Mouse (Mus musculus): ENCODE measurements around the gene Ocel1. TPM values are rescaled to one million over a fixed set of nuclear protein-coding genes. Genes with fewer than 3 reads are reported as not detected.
A peak's percentile ranks its signal among the peaks of the same experiment; 100 is the strongest.
"Not testable (repeated sequence)": the region's sequence is repeated elsewhere in the genome, so short reads cannot be mapped to it uniquely, and the experiment has no call there.

Ocel1 gene
- 8.0 and 8.1 TPM in 2 replicates for total RNA-seq (2014; rRNA removed)
- 9.2 and 17.1 TPM in 2 replicates for polyA plus RNA-seq (2012; rRNA removed)

GRCm38 (mm10) chr8:71371236-71371848 lies at the start of gene Ocel1:
Gene Ocel1 (plus strand): TSS chr8:71371298.
- WGBS, result under 1% methylated on average over 68 of the region's 68 CpGs

GRCm38 (mm10) chr8:71322939-71323338 lies 48.2 kb upstream of the Ocel1 start:
- Histone ChIP-seq H3K9ac (ENCODE audit: low read depth, low read length) (no peak overlapping the region), H3K36me3 (ENCODE audit: control insufficient read depth, insufficient read depth, low read length) (peaks cover 11% of the 10 kb centered on the region; the same call in 1 of the 2 replicates), H3K4me1 (ENCODE audit: control insufficient read depth, insufficient read depth, low read length) (no peaks in the 10 kb centered on the region), H3K27ac (replicated peaks; ENCODE audit: insufficient read depth, low read depth, low read length) (no peak overlapping the region), H3K4me3 (ENCODE audit: insufficient read depth, low read depth, low read length) (no peak overlapping the region), H3K79me2 (ENCODE audit: control insufficient read depth, insufficient read depth, low read length) (no peaks in the 10 kb centered on the region), H3K27me3 (ENCODE audit: control insufficient read depth, insufficient read depth, low read length) (no peaks in the 10 kb centered on the region)
- WGBS, result 87% methylated on average over 3 of the region's 3 CpGs
- DNase-seq (ENCODE audit: extremely low read depth, low read depth, low spot score), result no peak
- TF ChIP-seq CTCF (IDR thresholded peaks at IDR 0.05; ENCODE audit: low read depth, low read length), result no peak
- no peak for TF ChIP-seq POLR2A (IDR thresholded peaks at IDR 0.05; ENCODE audit: extremely low read depth, insufficient read depth, low read length)

More at GRCm38 (mm10) chr8:71371236-71371848, at the start of gene Ocel1:
- Histone ChIP-seq H3K36me3 (ENCODE audit: control insufficient read depth, insufficient read depth, low read length) (peaks cover 11% of the 10 kb centered on the region; the same call in 1 of the 2 replicates), H3K4me3 (ENCODE audit: insufficient read depth, low read depth, low read length) (peak within 1 kb of the TSS; percentile 83), H3K9ac (ENCODE audit: low read depth, low read length) (peak within 1 kb of the TSS; percentile 91), H3K27ac (replicated peaks; ENCODE audit: insufficient read depth, low read depth, low read length) (peak within 1 kb of the TSS; percentile 95), H3K79me2 (ENCODE audit: control insufficient read depth, insufficient read depth, low read length) (peaks cover 12% of the 10 kb centered on the region), H3K4me1 (ENCODE audit: control insufficient read depth, insufficient read depth, low read length) (peaks cover 24% of the 10 kb centered on the region), H3K27me3 (ENCODE audit: control insufficient read depth, insufficient read depth, low read length) (no peaks in the 10 kb centered on the region)
- peak; percentile 89 for DNase-seq (ENCODE audit: extremely low read depth, low read depth, low spot score)
- TF ChIP-seq CTCF (IDR thresholded peaks at IDR 0.05; ENCODE audit: low read depth, low read length), result peak; percentile 94
- TF ChIP-seq POLR2A (IDR thresholded peaks at IDR 0.05; ENCODE audit: extremely low read depth, insufficient read depth, low read length), result peak; percentile 72; the same call in 1 of the 2 replicates

GRCm38 (mm10) chr8:71324848-71325247 lies 46.2 kb upstream of the Ocel1 start:
- Histone ChIP-seq H3K4me3 (ENCODE audit: insufficient read depth, low read depth, low read length) (no peak overlapping the region), H3K79me2 (ENCODE audit: control insufficient read depth, insufficient read depth, low read length) (no peaks in the 10 kb centered on the region), H3K36me3 (ENCODE audit: control insufficient read depth, insufficient read depth, low read length) (peaks cover 11% of the 10 kb centered on the region; the same call in 1 of the 2 replicates), H3K9ac (ENCODE audit: low read depth, low read length) (no peak overlapping the region), H3K27ac (replicated peaks; ENCODE audit: insufficient read depth, low read depth, low read length) (no peak overlapping the region), H3K27me3 (ENCODE audit: control insufficient read depth, insufficient read depth, low read length) (no peaks in the 10 kb centered on the region), H3K4me1 (ENCODE audit: control insufficient read depth, insufficient read depth, low read length) (no peaks in the 10 kb centered on the region)
- WGBS, result 69% methylated on average over 1 of the region's 1 CpGs
- DNase-seq (ENCODE audit: extremely low read depth, low read depth, low spot score), result peak; percentile 61
- TF ChIP-seq POLR2A (IDR thresholded peaks at IDR 0.05; ENCODE audit: extremely low read depth, insufficient read depth, low read length), result no peak
- TF ChIP-seq CTCF (IDR thresholded peaks at IDR 0.05; ENCODE audit: low read depth, low read length), result peak; percentile 65

- not testable (repeated sequence) for H3K27me3 ChIP-seq (ENCODE audit: control insufficient read depth, insufficient read depth, low read length); H3K4me3 ChIP-seq (ENCODE audit: insufficient read depth, low read depth, low read length); H3K27ac ChIP-seq (replicated peaks; ENCODE audit: insufficient read depth, low read depth, low read length); H3K36me3 ChIP-seq (ENCODE audit: control insufficient read depth, insufficient read depth, low read length); H3K9ac ChIP-seq (ENCODE audit: low read depth, low read length); DNase-seq (ENCODE audit: extremely low read depth, low read depth, low spot score); H3K4me1 ChIP-seq (ENCODE audit: control insufficient read depth, insufficient read depth, low read length); H3K79me2 ChIP-seq (ENCODE audit: control insufficient read depth, insufficient read depth, low read length)
- 97% methylated on average over 6 of the region's 6 CpGs for WGBS
Observed at GRCm38 (mm10) chr8:71337834-71338233, 33.3 kb upstream of the Ocel1 start.

- TF ChIP-seq CTCF (IDR thresholded peaks at IDR 0.05; ENCODE audit: low read depth, low read length) (peak; percentile 51; the same call in 1 of the 2 replicates), POLR2A (IDR thresholded peaks at IDR 0.05; ENCODE audit: extremely low read depth, insufficient read depth, low read length) (no peak)
- DNase-seq (ENCODE audit: extremely low read depth, low read depth, low spot score), result peak; percentile 22
- Histone ChIP-seq H3K4me3 (ENCODE audit: insufficient read depth, low read depth, low read length) (no peak overlapping the region), H3K36me3 (ENCODE audit: control insufficient read depth, insufficient read depth, low read length) (peaks cover 7% of the 10 kb centered on the region; the same call in 1 of the 2 replicates), H3K9ac (ENCODE audit: low read depth, low read length) (no peak overlapping the region), H3K27ac (replicated peaks; ENCODE audit: insufficient read depth, low read depth, low read length) (no peak overlapping the region), H3K27me3 (ENCODE audit: control insufficient read depth, insufficient read depth, low read length) (no peaks in the 10 kb centered on the region), H3K79me2 (ENCODE audit: control insufficient read depth, insufficient read depth, low read length) (no peaks in the 10 kb centered on the region), H3K4me1 (ENCODE audit: control insufficient read depth, insufficient read depth, low read length) (no peaks in the 10 kb centered on the region)
- 90% methylated on average over 5 of the region's 5 CpGs for WGBS
Observed at GRCm38 (mm10) chr8:71340625-71341024, 30.5 kb upstream of the Ocel1 start.

GRCm38 (mm10) chr8:71346581-71346980 lies 24.5 kb upstream of the Ocel1 start:
- TF ChIP-seq POLR2A (IDR thresholded peaks at IDR 0.05; ENCODE audit: extremely low read depth, insufficient read depth, low read length), result no peak
- Histone ChIP-seq H3K79me2 (ENCODE audit: control insufficient read depth, insufficient read depth, low read length) (no peaks in the 10 kb centered on the region), H3K27me3 (ENCODE audit: control insufficient read depth, insufficient read depth, low read length) (no peaks in the 10 kb centered on the region), H3K27ac (replicated peaks; ENCODE audit: insufficient read depth, low read depth, low read length) (no peak overlapping the region), H3K9ac (ENCODE audit: low read depth, low read length) (no peak overlapping the region), H3K36me3 (ENCODE audit: control insufficient read depth, insufficient read depth, low read length) (peaks cover 23% of the 10 kb centered on the region), H3K4me3 (ENCODE audit: insufficient read depth, low read depth, low read length) (no peak overlapping the region), H3K4me1 (ENCODE audit: control insufficient read depth, insufficient read depth, low read length) (no peaks in the 10 kb centered on the region)
- 82% methylated on average over 1 of the region's 1 CpGs for WGBS
- no peak for DNase-seq (ENCODE audit: extremely low read depth, low read depth, low spot score)
